Mouse (Mus musculus) stomach, embryonic 14.5 days (tissue): ENCODE measurements around the gene Tgif2lx2. TPM values are rescaled to one million over a fixed set of nuclear protein-coding genes. Genes with fewer than 3 reads are reported as not detected.
"Not testable (repeated sequence)": the region's sequence is repeated elsewhere in the genome, so short reads cannot be mapped to it uniquely, and the experiment has no call there.

Experiments used
- ATAC-seq: fragments of 200-750 bp; cut with Nextera tagmentation; 2 replicates; pipeline ENCODE4 v1.8.0; 2017; ENCODE audit warnings: low read depth, moderate TSS enrichment; ENCODE audit not compliant: insufficient number of reproducible peaks, insufficient read depth, low FRiP score
- H3K27ac ChIP-seq: fragments of 300-500 bp; sonication (generic); 2 replicates; pipeline ENCODE4 v1.5.1; 2014; ENCODE audit warnings: mild to moderate bottlenecking, low read length, moderate library complexity, mixed read lengths
- H3K27me3 ChIP-seq: fragments of 300-500 bp; sonication (generic); 2 replicates; pipeline ENCODE4 v1.6.1; 2014; ENCODE audit warnings: low read length, control low read depth, mixed read lengths; ENCODE audit not compliant: control insufficient read depth, insufficient read depth
- H3K36me3 ChIP-seq: fragments of 300-500 bp; sonication (generic); 2 replicates; pipeline ENCODE4 v1.6.1; 2014; ENCODE audit warnings: mild to moderate bottlenecking, control low read depth, low read length, moderate library complexity, mixed read lengths; ENCODE audit not compliant: control insufficient read depth, insufficient read depth
- H3K4me1 ChIP-seq: fragments of 300-500 bp; sonication (generic); 2 replicates; pipeline ENCODE4 v1.6.1; 2014; ENCODE audit warnings: low read length, control low read depth, mixed read lengths; ENCODE audit not compliant: control insufficient read depth, insufficient read depth
- H3K4me2 ChIP-seq: fragments of 300-500 bp; sonication (generic); replicated peaks from 2 replicates; pipeline ENCODE4 v1.6.1; 2014; ENCODE audit warnings: low read depth, low read length, control low read depth
- H3K4me3 ChIP-seq: fragments of 300-500 bp; sonication (generic); 2 replicates; pipeline ENCODE4 v1.5.1; 2014; ENCODE audit warnings: low read depth, low read length, control low read depth
- H3K9ac ChIP-seq: fragments of 300-500 bp; sonication (generic); replicated peaks from 2 replicates; pipeline ENCODE4 v1.6.1; 2014; ENCODE audit warnings: low read depth, mild to moderate bottlenecking, control low read depth, low read length, moderate library complexity, mixed read lengths
- H3K9me3 ChIP-seq: fragments of 300-500 bp; sonication (generic); 2 replicates; pipeline ENCODE4 v1.6.1; 2016; ENCODE audit warnings: low read depth, low read length, control low read depth; ENCODE audit not compliant: control insufficient read depth
- WGBS: fragments of 180-500 bp; shearing (Covaris S2); extraction: QIAGEN DNeasy Blood & Tissue Kit; methylation state at CpG from one replicate; pipeline ENCODE4 v1.1.7; 2014; 5-methylcytosine and 5-hydroxymethylcytosine counted together
- polyA plus RNA-seq: library from polyadenylated mRNA; unstranded; fragments of >200 nt; fragmentation: Nextera tagmentation; extraction: Ambion mirVana; gene quantifications from 2 replicates; pipeline ENCODE4 v1.2.1, GENCODE M21; 2014

The Tgif2lx2 gene
- polyA plus RNA-seq, result not detected in 2 replicates

DNA sequence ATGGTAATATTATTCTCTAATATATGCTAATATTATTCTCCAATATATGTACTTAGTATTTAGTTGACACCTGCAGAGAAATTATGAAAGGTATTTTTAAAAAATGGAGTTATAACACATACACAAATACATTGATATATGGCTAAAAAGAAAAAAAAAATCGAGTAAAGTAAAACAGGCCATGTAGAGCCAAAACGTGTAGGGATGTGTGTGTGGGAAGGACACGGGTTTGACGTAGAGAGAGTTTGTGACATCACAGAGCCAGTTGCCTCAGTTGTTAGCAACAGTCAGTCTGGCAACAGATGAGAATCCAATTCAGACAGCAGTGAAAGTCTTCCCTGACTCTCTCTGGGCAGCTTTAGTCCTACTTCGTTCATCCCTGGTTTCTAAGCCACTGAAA is at the start of gene Tgif2lx2:
Tgif2lx2 (plus strand) TSS at position 301 of the 400 bp plus-strand sequence.
- not testable (repeated sequence) for H3K9me3 ChIP-seq, H3K27me3 ChIP-seq, H3K27ac ChIP-seq, ATAC-seq, H3K36me3 ChIP-seq, H3K4me1 ChIP-seq, H3K4me3 ChIP-seq, H3K9ac ChIP-seq, H3K4me2 ChIP-seq
- WGBS, result no CpG with 5 or more reads among the region's 5 CpGs

Other genes starting within 250 kb of the Tgif2lx2 start
- gene Tgif2lx1, start 53.5 kb downstream of the Tgif2lx2 start, polyA plus RNA-seq, result not detected in 2 replicates